Mouse (Mus musculus): ENCODE measurements at regions not wholly inside any gene's neighbourhood (a gene's known extent, or its start where the extent isn't known, plus 50 kb on each side); places are given as distances from the start of the nearest gene placed in this dataset.
A peak's percentile ranks its signal among the peaks of the same experiment; 100 is the strongest.

- WGBS = 50% methylated on average over 5 of the region's 5 CpGs
- no peak for DNase-seq (ENCODE audit: low spot score)
- ATAC-seq (replicated peaks; ENCODE audit: low FRiP score) = 0 out of 2 replicates have a peak, but pooled peaks have one; percentile 47
- Histone ChIP-seq H3K4me3 (ENCODE audit: low read depth, low read length) (no peak overlapping the region), H3K4me2 (no peak overlapping the region), H3K4me1 (replicated peaks; ENCODE audit: control insufficient read depth, insufficient read depth, low read length) (no peaks in the 10 kb centered on the region), H3K9me3 (ENCODE audit: control insufficient read depth, low read length) (no peaks in the 10 kb centered on the region), H3K9ac (ENCODE audit: low read depth, low read length) (no peak overlapping the region), H3K36me3 (ENCODE audit: control insufficient read depth, insufficient read depth, low read length) (no peaks in the 10 kb centered on the region), H3K27me3 (replicated peaks; ENCODE audit: control insufficient read depth, insufficient read depth, low read length) (no peaks in the 10 kb centered on the region), H3K27ac (ENCODE audit: low read depth, low read length) (no peak overlapping the region)
Observed at GRCm38 (mm10) chr5:148454200-148454599, 54.5 kb upstream of the Slc7a1 start.

- Histone ChIP-seq H3K9me3 (ENCODE audit: control insufficient read depth, low read length) (no peaks in the 10 kb centered on the region), H3K4me1 (replicated peaks; ENCODE audit: control insufficient read depth, insufficient read depth, low read length) (no peaks in the 10 kb centered on the region), H3K9ac (ENCODE audit: low read depth, low read length) (no peak overlapping the region), H3K4me3 (ENCODE audit: low read depth, low read length) (no peak overlapping the region), H3K36me3 (ENCODE audit: control insufficient read depth, insufficient read depth, low read length) (no peaks in the 10 kb centered on the region), H3K27ac (ENCODE audit: low read depth, low read length) (no peak overlapping the region), H3K27me3 (replicated peaks; ENCODE audit: control insufficient read depth, insufficient read depth, low read length) (no peaks in the 10 kb centered on the region), H3K4me2 (no peak overlapping the region)
- DNase-seq (ENCODE audit: low spot score) (no peak), ATAC-seq (replicated peaks; ENCODE audit: low FRiP score) (no peak)
- 80% methylated on average over 12 of the region's 12 CpGs for WGBS
Observed at GRCm38 (mm10) chr5:148453776-148454175, 54.1 kb upstream of the Slc7a1 start.

GRCm38 (mm10) chr5:148452909-148453632 is 53.4 kb upstream of the Slc7a1 start:
- Histone ChIP-seq H3K36me3 (ENCODE audit: control insufficient read depth, insufficient read depth, low read length) (no peaks in the 10 kb centered on the region), H3K9ac (ENCODE audit: low read depth, low read length) (no peak overlapping the region), H3K4me2 (no peak overlapping the region), H3K4me3 (ENCODE audit: low read depth, low read length) (no peak overlapping the region), H3K4me1 (replicated peaks; ENCODE audit: control insufficient read depth, insufficient read depth, low read length) (no peaks in the 10 kb centered on the region), H3K9me3 (ENCODE audit: control insufficient read depth, low read length) (no peaks in the 10 kb centered on the region), H3K27ac (ENCODE audit: low read depth, low read length) (no peak overlapping the region), H3K27me3 (replicated peaks; ENCODE audit: control insufficient read depth, insufficient read depth, low read length) (no peaks in the 10 kb centered on the region)
- DNase-seq (ENCODE audit: low spot score) (no peak), ATAC-seq (replicated peaks; ENCODE audit: low FRiP score) (no peak)
- WGBS = 78% methylated on average over 17 of the region's 17 CpGs

- no peak for DNase-seq (ENCODE audit: low spot score)
- no peak overlapping the region for H3K27ac ChIP-seq (ENCODE audit: low read depth, low read length)
- WGBS = 35% methylated on average over 7 of the region's 7 CpGs
Observed at GRCm38 (mm10) chr5:148451811-148452210, 52.1 kb upstream of the Slc7a1 start.

GRCm38 (mm10) chr5:148450924-148451323 is 51.2 kb upstream of the Slc7a1 start:
- Histone ChIP-seq H3K9ac (ENCODE audit: low read depth, low read length) (no peak overlapping the region), H3K4me2 (no peak overlapping the region), H3K4me3 (ENCODE audit: low read depth, low read length) (no peak overlapping the region), H3K4me1 (replicated peaks; ENCODE audit: control insufficient read depth, insufficient read depth, low read length) (no peaks in the 10 kb centered on the region), H3K27me3 (replicated peaks; ENCODE audit: control insufficient read depth, insufficient read depth, low read length) (no peaks in the 10 kb centered on the region), H3K36me3 (ENCODE audit: control insufficient read depth, insufficient read depth, low read length) (no peaks in the 10 kb centered on the region), H3K9me3 (ENCODE audit: control insufficient read depth, low read length) (no peaks in the 10 kb centered on the region), H3K27ac (ENCODE audit: low read depth, low read length) (no peak overlapping the region)
- DNase-seq (ENCODE audit: low spot score) (peak; percentile 40), ATAC-seq (replicated peaks; ENCODE audit: low FRiP score) (0 out of 2 replicates have a peak, but pooled peaks have one; percentile 44)
- WGBS = 33% methylated on average over 11 of the region's 11 CpGs

More at GRCm38 (mm10) chr5:148451811-148452210, 52.1 kb upstream of the Slc7a1 start:
- H3K36me3 ChIP-seq (ENCODE audit: control insufficient read depth, insufficient read depth, low read length) = no peaks in the 10 kb centered on the region
- no peaks in the 10 kb centered on the region for H3K27me3 ChIP-seq (replicated peaks; ENCODE audit: control insufficient read depth, insufficient read depth, low read length)
- H3K9ac ChIP-seq (ENCODE audit: low read depth, low read length) = no peak overlapping the region
- ATAC-seq (replicated peaks; ENCODE audit: low FRiP score) = no peak
- no peak overlapping the region for H3K4me2 ChIP-seq
- H3K9me3 ChIP-seq (ENCODE audit: control insufficient read depth, low read length) = no peaks in the 10 kb centered on the region
- H3K4me1 ChIP-seq (replicated peaks; ENCODE audit: control insufficient read depth, insufficient read depth, low read length) = no peaks in the 10 kb centered on the region
- H3K4me3 ChIP-seq (ENCODE audit: low read depth, low read length) = no peak overlapping the region
